Mouse (Mus musculus) megakaryocyte, embryonic 14.5 days (primary cell): Measurements from ENCODE around the gene Ccr1. TPM values are rescaled to one million over a fixed set of nuclear protein-coding genes. Genes with fewer than 3 reads are reported as not detected.

Source experiments
- H3K27me3 ChIP-seq: replicated peaks from 2 replicates; pipeline ENCODE3; 2012; ENCODE audit warnings: inconsistent platforms
- H3K36me3 ChIP-seq: replicated peaks from 2 replicates; pipeline ENCODE3; 2012; ENCODE audit warnings: low read length, inconsistent platforms, mixed read lengths
- H3K4me1 ChIP-seq: 2 replicates; pipeline ENCODE4 v1.6.1; 2012; ENCODE audit warnings: inconsistent platforms
- H3K4me3 ChIP-seq: replicated peaks from 2 replicates; pipeline ENCODE3; 2012; ENCODE audit warnings: moderate library complexity, mild to moderate bottlenecking, inconsistent platforms
- H3K9me3 ChIP-seq: 2 replicates; pipeline ENCODE4 v1.6.1; 2012; ENCODE audit warnings: inconsistent platforms
- FLI1 ChIP-seq: IDR thresholded peaks from 2 replicates; pipeline ENCODE4 v1.6.1; 2012; ENCODE audit warnings: low read length, inconsistent platforms, mixed read lengths
- GATA1 ChIP-seq: IDR thresholded peaks from 3 replicates; pipeline ENCODE4 v1.6.1; 2012; ENCODE audit warnings: mixed read lengths, low read length, inconsistent platforms, borderline replicate concordance
- polyA plus RNA-seq: library from polyadenylated mRNA; stranded (reverse); fragments of >175 nt; gene quantifications from 2 replicates; pipeline ENCODE4 v1.2.3, GENCODE M21; 2012; ENCODE audit warnings: low replicate concordance; ENCODE audit not compliant: insufficient read depth

Ccr1 gene
- polyA plus RNA-seq, 1 experiment: 0.30 TPM

DNA sequence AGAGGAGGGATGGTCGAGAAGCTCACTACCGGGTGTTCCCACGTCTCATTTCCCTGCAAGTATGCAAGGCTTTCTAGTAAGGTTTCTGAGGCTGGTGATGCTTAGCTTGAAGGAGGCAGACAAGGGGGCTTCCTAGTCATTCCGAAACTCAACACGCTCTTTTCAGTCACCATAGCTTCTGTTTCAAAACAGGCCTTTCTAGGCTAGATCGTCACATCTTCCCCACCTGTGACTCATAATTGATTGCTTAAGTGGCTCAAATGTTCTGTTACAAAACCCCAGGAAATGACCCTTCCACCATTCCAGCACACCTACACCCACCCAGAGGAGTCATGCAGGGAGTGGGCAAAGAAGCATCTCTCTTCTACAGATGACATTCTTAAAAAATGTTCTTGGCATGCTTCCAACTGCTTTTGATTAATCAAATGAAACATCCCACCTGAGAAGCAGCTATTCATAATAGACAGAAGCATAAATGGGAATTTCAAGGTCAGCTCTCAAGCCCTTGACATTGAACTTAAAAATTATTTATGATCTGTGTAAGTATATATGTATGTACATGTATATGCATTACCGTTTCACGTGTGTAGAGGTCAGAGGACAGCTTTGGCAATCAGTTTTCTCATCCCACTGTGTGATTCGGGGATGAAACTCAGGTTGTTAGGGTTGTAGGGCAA is 31.8 kb downstream of the Ccr1 start:
- no peaks in the 10 kb centered on the region for H3K9me3 ChIP-seq
- H3K27me3 ChIP-seq: no peaks in the 10 kb centered on the region
- no peak for TF ChIP-seq FLI1
- TF ChIP-seq GATA1: no peak
- H3K4me3 ChIP-seq: no peak overlapping the region
- H3K4me1 ChIP-seq: peaks cover 40% of the 10 kb centered on the region
- H3K36me3 ChIP-seq: no peaks in the 10 kb centered on the region

DNA sequence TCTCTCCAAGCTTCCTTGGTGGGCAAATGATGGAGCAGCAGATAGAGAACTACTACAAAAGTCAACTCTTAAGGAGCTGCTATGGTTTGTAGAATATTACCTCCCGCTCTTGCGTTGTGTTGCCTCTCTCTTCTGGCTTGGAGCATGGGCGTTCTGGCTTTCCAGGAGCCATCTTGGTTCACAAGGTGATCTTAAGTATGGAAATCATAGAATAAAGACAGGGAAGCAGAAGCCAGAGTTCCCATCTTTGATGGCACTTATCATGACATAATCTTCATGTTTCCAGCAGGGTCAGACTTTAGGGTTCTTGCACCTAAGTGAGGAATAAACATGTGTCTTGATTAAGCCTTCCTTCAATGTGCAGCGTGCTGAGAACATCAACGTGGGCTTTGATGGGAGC is 32.7 kb downstream of the Ccr1 start:
- H3K4me1 ChIP-seq: peaks cover 40% of the 10 kb centered on the region
- no peaks in the 10 kb centered on the region for H3K36me3 ChIP-seq
- no peaks in the 10 kb centered on the region for H3K9me3 ChIP-seq
- no peak overlapping the region for H3K4me3 ChIP-seq
- H3K27me3 ChIP-seq: no peaks in the 10 kb centered on the region
- no peak for TF ChIP-seq FLI1
- no peak for TF ChIP-seq GATA1

DNA sequence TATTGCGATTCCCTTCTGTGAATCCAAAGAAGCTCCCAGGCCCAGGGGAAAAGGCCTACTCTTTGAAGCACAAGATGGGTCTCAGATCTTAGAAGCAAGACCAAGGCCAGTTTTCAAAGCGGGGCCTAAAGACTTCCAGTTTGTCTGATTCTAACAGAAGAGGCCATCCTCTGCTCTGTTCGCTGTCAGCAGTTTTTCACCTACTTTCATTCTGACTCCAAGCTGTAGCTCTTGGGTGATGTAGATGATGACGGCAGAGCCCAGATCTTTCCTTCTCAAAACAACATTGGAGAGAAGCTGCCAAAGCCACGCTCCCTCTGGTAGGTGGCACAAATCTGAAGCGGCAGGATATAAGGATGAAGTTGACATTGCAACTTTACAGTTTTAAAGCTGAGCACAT is 33.1 kb downstream of the Ccr1 start:
- H3K27me3 ChIP-seq: no peaks in the 10 kb centered on the region
- H3K36me3 ChIP-seq: no peaks in the 10 kb centered on the region
- no peaks in the 10 kb centered on the region for H3K9me3 ChIP-seq
- TF ChIP-seq GATA1: no peak
- TF ChIP-seq FLI1: no peak
- peaks cover 40% of the 10 kb centered on the region for H3K4me1 ChIP-seq
- no peak overlapping the region for H3K4me3 ChIP-seq

DNA sequence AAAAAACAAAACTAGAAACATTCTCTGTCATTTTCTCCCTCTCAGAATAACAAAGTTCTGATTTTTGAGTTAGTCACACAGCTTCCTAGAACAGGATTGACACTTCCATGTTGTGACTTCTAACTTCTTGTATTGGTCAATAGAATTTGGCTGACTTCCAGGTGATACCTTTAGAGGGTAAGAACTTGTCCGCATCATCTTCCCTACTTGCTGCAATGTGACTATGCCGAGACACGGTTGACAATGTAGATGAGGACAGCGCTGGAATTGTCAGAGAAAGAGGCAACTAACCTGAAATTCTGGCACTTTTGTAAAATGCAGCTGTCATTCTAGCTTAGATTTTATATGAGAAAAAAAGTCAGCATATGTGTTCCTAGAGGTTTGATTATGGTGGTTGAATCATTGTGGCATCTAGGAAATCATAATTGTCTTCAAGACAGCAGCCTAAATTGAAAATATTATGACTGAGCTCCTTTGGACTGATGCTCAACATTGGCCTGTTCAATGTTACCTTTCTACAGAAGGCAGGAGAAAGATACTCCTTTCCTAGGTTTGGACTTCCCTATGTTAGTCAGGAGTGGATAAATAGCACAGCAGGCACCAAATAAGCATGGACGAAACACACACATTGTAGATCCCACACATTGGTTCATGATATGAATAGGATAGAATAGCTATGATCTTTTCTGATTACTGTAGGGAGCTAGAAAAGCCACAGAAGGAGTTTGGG is 34.6 kb downstream of the Ccr1 start:
- Histone ChIP-seq H3K4me1 (peaks cover 52% of the 10 kb centered on the region), H3K36me3 (no peaks in the 10 kb centered on the region), H3K27me3 (no peaks in the 10 kb centered on the region), H3K4me3 (no peak overlapping the region), H3K9me3 (no peaks in the 10 kb centered on the region)
- no peak for TF ChIP-seq GATA1
- no peak for TF ChIP-seq FLI1

DNA sequence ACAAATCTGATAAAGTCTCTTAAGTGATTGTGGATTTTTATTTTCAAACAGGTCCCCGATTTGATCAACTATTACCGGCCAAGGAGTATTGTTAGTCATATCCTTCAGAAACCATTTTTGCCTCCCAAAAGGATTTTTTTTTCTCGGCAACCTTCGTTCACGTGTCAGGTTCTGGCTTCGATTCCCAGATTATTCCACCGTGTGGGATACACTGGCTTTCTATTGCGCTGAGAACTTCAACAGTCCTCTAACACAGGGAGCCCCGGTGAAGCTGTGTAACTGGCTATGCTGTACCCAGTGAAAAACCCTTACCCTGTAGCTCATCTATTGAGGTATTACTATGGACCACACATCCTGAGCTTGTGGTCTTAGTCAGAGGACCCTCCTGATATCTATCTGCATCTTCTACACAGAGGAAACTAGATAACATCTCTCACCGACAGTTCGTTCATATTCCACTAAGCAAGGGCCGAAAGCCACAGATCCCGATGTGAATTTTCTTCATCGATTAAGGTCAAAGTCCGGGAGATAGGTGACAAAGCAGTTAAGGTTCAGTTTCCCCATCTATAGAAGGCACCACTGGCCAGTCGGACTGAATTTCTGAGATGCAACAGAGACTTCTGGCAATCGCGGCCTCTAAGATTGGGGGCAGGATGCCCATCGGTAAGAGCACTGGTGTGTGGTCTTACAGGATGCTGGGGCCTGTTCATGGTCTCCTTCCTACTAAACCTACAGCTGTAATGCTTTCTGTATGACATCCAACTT is 35.4 kb downstream of the Ccr1 start:
- Histone ChIP-seq H3K36me3 (no peaks in the 10 kb centered on the region), H3K4me1 (peaks cover 56% of the 10 kb centered on the region), H3K9me3 (no peaks in the 10 kb centered on the region), H3K27me3 (no peaks in the 10 kb centered on the region), H3K4me3 (no peak overlapping the region)
- TF ChIP-seq GATA1 (no peak), FLI1 (no peak)

DNA sequence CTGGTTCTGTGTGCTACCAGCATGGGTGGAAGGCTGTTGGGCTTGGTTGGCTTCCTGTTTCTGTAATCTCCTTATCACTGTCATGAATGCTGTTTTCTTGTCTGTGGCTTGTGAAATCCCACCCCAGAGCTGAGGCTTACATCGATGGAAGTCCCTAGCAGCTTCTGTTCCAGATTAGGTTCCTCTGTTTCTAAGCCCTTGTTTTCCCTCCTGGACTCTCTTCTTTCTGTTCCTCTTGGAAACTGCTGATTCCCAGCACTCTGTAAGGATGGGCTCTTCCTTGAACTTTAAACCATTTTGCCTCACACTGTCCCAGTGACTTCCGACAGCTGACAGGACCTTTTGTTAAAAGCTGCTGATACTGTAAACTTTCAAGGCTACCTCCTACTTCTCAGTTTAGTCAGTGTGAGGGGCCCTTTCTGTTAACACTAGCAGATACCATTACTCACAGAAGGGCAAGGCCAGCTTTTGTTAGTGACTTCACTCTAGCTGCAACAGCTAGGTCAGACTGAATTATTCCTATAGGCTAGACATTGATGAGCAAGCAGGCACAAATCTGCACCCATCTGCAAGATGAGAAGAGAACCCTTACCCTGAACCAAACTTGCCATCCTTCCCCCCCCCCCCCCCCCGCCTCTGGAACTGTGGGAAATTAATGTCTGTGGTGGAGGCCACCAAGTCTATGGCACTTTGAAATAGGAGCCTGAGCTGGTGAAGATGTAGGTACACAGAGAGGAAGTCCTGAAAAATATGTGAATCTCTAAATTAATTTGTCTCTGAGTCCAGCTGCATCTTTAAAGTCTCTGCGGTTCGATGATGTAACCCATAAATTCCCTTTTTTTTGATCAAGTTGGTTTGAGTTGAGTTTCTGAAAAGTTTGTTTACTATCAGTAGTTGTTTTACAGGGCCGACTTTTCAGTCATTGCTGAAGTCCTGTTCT is 36.5 kb downstream of the Ccr1 start:
- Histone ChIP-seq H3K4me3 (peak overlapping the region; percentile 23), H3K9me3 (no peaks in the 10 kb centered on the region), H3K36me3 (no peaks in the 10 kb centered on the region), H3K27me3 (no peaks in the 10 kb centered on the region), H3K4me1 (peaks cover 63% of the 10 kb centered on the region)
- TF ChIP-seq GATA1 (no peak), FLI1 (no peak)

DNA sequence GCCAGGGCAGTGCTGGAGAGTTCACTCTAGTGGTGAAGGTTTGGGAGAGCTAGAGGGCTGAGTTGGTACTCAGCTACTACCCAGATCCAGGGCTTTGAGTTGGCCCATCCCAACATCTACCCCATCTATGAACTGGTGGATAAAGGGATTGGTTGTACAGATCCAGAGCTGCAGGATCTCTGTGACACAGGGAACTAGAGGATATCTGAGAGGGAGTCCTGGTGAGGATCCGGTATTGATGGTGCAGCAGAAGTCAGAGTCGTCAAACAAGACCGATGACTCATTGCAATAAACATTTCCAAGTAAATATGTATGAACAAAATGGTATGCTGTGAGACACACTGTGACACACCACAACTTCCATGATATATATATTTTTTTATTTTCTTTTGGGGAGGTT is 37.6 kb downstream of the Ccr1 start:
- peaks cover 73% of the 10 kb centered on the region for H3K4me1 ChIP-seq
- no peaks in the 10 kb centered on the region for H3K9me3 ChIP-seq
- peak overlapping the region; percentile 72 for H3K4me3 ChIP-seq
- TF ChIP-seq FLI1: no peak
- no peak for TF ChIP-seq GATA1
- no peaks in the 10 kb centered on the region for H3K27me3 ChIP-seq
- no peaks in the 10 kb centered on the region for H3K36me3 ChIP-seq

DNA sequence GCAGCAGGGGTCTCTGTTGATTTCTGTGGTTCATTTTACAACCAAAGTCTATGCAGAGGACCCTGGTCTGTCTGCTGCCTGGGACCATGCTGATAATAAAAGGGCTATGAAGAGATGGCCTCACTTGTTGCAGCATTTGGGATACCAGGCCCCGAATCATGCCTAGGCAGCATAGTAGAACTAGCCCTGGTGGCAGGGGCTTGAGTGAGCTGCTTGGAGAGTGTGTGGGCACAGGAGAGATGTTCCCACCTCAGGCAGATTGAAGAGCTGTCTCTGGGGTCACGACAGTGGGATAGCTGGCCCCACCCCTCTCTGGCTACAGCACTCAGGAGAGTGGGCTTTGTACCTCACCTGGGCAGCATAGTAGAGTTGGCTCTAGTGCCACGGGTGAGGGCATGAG is 38.0 kb downstream of the Ccr1 start:
- H3K4me1 ChIP-seq: peaks cover 77% of the 10 kb centered on the region

DNA sequence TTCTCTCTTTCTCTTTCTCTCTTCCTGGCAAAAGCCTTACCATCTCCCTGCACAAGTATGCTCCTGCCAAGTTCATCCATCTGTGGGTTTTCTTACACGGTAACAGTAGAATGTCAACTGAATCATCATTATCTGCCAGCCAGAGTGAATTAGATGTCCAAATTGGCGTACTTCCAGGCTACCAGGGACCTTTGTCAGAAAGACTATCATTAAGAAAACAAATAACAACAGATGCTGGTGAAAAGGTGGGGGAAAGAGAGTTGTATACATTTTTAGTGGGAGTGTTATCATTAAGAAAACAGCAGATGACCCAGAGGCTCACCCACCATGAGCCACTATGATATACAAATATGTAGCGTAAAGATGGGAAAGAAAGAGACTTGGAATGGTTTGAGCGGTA is 38.6 kb downstream of the Ccr1 start:
- H3K4me1 ChIP-seq: peaks cover 78% of the 10 kb centered on the region
- no peaks in the 10 kb centered on the region for H3K36me3 ChIP-seq

More for the DNA sequence above, 38.0 kb downstream of the Ccr1 start:
- Histone ChIP-seq H3K9me3 (no peaks in the 10 kb centered on the region), H3K4me3 (peak overlapping the region; percentile 72), H3K36me3 (no peaks in the 10 kb centered on the region), H3K27me3 (no peaks in the 10 kb centered on the region)
- TF ChIP-seq GATA1: no peak
- no peak for TF ChIP-seq FLI1

More for the DNA sequence above, 38.6 kb downstream of the Ccr1 start:
- H3K9me3 ChIP-seq: no peaks in the 10 kb centered on the region
- H3K4me3 ChIP-seq: no peak overlapping the region
- H3K27me3 ChIP-seq: no peaks in the 10 kb centered on the region
- TF ChIP-seq FLI1: no peak
- TF ChIP-seq GATA1: no peak
